Mouse (Mus musculus) adrenal gland (tissue): ENCODE results near the gene Dusp19.

ENCODE experiments used
- intact Hi-C: fragments of 180-260 bp; cut with DNase I; formaldehyde crosslinking; loops from one replicate; pipeline ENCODE4 v1.15.1; 2025
- microRNA-seq, 2 experiments: library from miRNA; unstranded; fragments of <30 nt; microRNA quantifications; one replicate each; pipeline ENCODE4; 2019

Dusp19 gene

DNA sequence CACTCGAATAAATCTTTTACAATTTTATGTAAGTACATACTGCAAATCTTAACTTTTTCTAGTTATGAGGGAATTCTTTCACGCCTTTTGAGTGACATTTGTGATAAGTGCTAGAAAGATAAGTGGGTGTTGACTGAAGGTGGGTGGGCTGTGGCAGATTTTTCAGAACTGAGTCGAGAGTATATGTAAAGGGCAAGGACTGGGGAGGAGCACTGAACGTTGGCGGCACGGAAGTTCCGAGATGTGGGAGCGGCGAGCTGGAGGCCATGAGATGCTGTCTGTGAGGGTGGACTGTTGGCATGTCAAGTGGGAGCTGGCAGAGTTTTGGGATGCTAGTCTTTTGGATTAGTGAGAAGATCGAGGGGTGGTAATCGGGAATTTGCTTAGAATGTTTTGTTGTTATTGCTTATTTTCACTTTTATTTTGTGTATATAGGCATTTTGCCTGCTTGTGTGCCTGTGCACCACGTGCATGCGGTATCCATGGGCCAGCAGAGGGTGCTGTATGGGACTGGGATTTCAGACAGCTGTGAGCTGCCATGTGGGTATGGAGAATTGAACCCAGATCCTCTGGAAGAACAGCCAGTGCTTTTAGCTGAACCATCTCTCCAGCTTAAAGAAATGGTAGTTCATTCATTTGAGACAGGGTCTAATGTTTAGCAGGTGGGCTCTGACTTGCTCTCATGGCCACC lies 15.6 kb downstream of the Dusp19 start:
- intact Hi-C loops, result no loop called here

DNA sequence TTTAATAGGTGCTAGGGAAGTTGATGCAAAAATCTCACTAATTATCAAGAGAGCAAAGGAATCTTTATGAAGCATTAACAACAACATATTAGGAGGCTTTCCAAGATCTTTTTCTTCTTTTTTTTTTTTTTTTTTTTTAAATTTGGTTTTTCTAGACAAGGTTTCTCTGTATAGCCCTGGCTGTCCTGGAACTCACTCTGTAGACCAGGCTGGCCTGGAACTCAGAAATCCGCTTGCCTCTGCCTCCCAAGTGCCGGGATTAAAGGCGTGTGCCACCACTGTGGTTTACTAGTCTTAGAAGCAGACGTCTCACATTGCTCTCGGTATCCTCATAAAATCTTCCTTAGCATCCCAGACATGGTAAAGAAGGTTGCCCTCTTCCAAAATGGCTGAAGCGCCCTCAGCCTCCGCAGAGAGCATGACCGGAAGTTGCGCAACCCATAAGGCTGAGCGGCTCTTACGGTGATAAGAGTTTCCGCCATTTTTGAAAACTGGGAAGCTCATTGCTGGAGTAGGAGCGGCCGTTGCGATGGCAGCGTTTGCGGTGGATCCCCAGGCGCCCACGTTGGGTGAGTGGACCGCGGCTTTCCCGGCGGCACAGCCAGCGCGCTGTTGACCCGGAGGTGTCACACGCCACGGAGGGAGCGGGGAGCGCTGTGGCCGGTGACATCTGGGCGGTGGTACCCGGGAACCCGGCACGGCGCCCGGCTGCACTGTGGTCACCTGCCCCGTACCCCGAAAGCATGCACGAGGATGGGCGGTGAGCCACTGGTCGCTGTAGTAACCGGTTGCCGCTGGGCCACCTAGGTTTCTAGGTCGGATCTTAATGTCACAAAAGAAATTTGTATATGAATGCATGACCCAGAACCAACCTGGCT lies 21.8 kb downstream of the Dusp19 start:
- intact Hi-C loops, result no loop called here

DNA sequence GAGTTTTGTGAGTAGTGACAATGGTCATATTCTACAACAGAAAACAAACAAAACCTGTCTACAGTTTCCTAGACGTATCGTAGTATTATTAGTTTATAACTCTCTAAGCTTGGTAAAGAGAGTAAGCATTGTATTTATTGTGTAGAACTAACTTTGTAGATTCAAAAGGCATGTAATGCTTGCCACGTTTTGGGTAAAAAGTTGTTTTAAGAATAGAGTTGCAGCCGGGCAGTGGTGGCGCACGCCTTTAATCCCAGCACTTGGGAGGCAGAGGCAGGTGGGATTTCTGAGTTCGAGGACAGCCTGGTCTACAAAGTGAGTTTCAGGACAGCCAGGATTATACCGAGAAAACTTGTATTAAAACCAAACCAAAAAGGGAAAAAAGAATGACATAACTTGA lies 22.6 kb downstream of the Dusp19 start:
- intact Hi-C loops, result no loop called here

DNA sequence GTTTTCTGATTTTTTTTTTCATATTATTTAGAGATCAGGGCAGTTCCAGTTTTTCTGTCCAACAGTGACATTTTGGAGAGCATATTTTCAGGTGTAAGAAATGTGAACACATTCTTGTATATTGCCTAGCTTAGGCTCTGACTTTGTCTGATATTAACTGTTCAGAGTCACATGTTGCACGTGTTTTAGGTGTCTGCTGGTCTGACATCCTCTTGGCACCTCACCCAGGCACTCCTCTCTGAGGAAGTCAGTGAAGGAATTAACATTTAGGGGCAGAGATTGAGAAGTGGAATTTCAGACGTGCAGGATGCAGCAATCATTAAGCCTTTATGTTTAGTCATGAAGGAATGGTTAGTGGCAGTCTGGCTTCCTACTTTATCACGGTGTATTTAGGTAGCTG lies 23.0 kb downstream of the Dusp19 start:
- intact Hi-C loops, result no loop called here

DNA sequence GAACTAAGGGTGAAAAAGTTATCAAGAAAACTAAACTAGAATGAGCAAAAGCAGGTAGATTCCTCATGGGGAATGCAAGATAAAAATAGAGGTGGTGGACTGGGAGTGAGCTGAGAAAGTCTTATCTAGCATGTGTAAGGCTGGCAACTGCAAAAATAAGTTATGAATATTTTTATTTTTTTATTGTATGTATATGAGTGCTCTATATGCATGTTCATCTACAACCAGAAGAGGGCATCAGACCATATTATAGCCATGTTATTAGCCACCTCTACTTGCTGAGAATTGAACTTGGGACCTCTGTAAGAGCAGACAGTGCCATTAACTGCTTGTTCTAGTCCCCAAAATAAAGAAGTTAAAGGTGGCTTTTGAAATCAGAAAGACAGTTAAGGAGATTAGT lies 44.6 kb downstream of the Dusp19 start:
- intact Hi-C loops, result loop anchor here (10.0 kb wide), 1 partner anchor 307 kb away; no protein-coding TSS in a partner anchor

DNA sequence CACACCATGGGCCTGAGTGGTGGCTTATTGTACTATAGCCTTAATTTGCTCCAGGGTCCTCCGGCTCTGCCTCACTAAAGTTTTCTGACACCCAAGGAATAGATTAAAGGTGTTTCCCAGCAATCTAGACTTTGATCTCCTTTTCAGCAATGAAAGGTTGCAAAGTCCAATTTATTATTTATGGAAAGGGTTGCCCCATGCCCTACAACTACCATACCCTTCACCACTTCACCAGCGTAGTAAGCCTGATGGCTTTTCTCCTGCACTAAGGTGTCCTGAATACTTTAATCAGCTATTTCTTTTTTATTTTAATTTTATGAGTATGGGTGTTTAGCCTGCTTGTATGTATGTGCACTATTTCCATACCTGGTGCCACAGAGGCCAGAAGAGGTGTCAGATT lies 45.8 kb downstream of the Dusp19 start:
- intact Hi-C loops, result loop anchor here (10.0 kb wide), 1 partner anchor 308 kb away; no protein-coding TSS in a partner anchor

DNA sequence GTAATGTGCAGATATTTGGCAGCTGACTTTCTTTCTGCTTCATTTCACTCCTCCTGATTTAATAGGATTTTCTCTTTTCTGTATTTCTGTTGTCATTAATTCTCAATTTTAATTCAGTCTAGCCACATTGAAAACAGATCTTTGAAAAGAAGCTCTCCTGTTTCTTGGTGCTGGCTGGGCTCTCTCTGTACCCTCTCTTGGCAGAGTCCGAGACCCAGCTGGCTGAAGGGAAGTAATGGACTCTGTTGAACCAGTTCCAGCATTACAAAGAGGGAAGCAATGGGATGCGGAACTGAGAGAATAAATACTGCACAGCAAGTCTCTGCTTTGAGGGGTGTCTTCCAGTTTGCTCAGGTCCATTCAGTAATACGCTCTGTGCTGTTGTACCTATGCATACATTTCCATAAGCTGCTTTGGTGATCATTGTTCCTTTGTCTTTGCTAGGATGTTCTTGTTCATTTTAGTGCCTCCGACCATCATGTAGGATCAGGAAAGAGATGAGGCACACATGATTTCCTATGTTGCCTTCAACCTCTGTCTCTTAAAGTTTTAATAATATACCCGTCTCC lies 50.6 kb downstream of the Dusp19 start:
- intact Hi-C loops, result loop anchor here (10.0 kb wide), 1 partner anchor 313 kb away; no protein-coding TSS in a partner anchor

DNA sequence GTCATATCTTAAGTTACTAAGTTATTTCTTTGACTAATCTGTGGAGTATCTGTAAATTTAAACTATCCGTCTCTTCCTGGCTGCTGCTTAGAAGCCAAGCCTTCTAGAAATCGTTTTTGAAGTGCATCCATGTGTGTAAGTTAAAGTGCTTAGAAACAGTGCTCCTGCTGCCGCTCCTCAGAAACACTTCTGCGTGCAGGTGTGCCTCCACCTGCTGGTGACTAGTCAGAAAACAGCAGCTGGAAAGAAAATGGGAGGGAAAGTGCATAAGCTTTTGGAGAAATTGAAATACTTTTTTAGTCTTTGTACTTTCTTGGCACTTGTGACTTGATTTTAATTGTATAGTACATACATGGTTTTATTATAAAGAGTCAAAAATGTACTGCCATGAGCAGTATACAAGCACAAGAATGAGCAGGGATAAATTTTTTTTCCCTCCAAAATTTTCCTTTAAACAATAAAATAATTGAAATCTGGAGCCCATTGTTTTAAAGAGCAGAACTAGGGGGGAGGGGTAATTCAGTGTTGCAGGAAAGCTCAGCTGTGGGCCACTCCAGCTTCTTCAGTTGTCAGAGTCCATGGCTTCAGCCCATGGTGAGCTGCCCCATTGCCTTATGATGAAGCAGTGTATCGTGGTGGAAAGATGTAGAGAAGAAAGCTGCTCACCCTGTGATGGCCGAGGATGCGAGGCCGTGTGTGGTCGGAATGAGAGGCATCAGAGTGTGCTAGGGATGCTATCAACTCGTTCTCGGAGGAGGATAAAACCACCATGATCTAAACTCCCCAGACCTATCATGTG lies 53.2 kb downstream of the Dusp19 start:
- intact Hi-C loops, result loop anchor here (10.0 kb wide), 1 partner anchor 315 kb away; no protein-coding TSS in a partner anchor

DNA sequence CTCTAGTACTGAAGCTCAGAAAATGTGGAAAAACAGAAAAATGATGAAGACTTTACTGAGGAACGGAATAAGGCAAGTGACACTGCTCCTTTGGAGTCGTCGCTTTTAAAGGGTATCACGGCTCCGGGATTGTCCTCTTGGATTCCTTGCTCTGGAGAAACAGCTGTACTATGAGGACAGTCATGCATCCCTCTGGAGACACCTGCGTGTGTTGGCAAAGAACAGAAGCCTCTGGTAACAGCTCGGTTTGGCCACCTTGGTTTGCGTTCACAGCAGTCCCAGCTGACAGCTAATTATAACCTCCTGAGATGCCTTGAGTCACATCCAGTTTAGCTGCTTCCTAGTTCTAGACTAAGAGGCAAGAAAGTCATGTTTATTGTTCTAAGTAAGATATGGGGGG lies 62.0 kb downstream of the Dusp19 start:
- intact Hi-C loops, result no loop called here

Small RNA genes lying within 50 kb of the gene (microRNA-seq; reads per million reads assigned to microRNA genes)
- gene Mir684-1, result 0 reads per million in 2 experiments
